Mouse (Mus musculus): ENCODE measurements around the gene Abhd12b. TPM values are rescaled to one million over a fixed set of nuclear protein-coding genes. Genes with fewer than 3 reads are reported as not detected.

The Abhd12b gene
- 0.87 TPM for polyA plus RNA-seq (2017; shearing (Covaris generic))

GRCm38 (mm10) chr12:70153842-70154241 lies at the start of gene Abhd12b:
Gene Abhd12b, plus strand, starts transcription at chr12:70154142.

GRCm38 (mm10) chr12:70113351-70113750 lies 40.6 kb upstream of the Abhd12b start, which contains the start of gene Nin:
Gene Nin, minus strand, starts transcription at chr12:70113717.

GRCm38 (mm10) chr12:70231294-70231693 lies 77.4 kb downstream of the Abhd12b start, which contains the start of gene Pygl:
Gene Pygl, minus strand, starts transcription at chr12:70231488.

Other genes starting within 250 kb of the Abhd12b start
- gene Sav1, start 167.1 kb upstream of the Abhd12b start, polyA plus RNA-seq (2017; shearing (Covaris generic)): 9.4 TPM
- gene Nin, start 40.4 kb upstream of the Abhd12b start, polyA plus RNA-seq (2017; shearing (Covaris generic)): 48.3 TPM
- gene Pygl, start 77.3 kb downstream of the Abhd12b start, polyA plus RNA-seq (2017; shearing (Covaris generic)): 0.66 TPM
- gene Trim9, start 193.5 kb downstream of the Abhd12b start, polyA plus RNA-seq (2017; shearing (Covaris generic)): 0.16 TPM

Measured in CD4-positive, CD25-positive, alpha-beta regulatory T cell (primary cell).